Mouse (Mus musculus): ENCODE data around the gene Gm18596. TPM values are rescaled to one million over a fixed set of nuclear protein-coding genes. Genes with fewer than 3 reads are reported as not detected.
"Not testable (repeated sequence)": the region's sequence is repeated elsewhere in the genome, so short reads cannot be mapped to it uniquely, and the experiment has no call there.

Gene Gm18596
- polyA plus RNA-seq, 1 experiment from 2014 or later = not detected

- WGBS = 76% methylated on average over 8 of the region's 8 CpGs
- no peaks in the 10 kb centered on the region for H3K27me3 ChIP-seq (ENCODE audit: control insufficient read depth, insufficient read depth, low read length)
- no peaks in the 10 kb centered on the region for H3K9me3 ChIP-seq (ENCODE audit: control insufficient read depth, low read length)
- H3K27ac ChIP-seq (ENCODE audit: low read depth, low read length) = no peak overlapping the region
- H3K4me2 ChIP-seq (ENCODE audit: low read depth, low read length) = no peak overlapping the region
- no peak overlapping the region for H3K4me3 ChIP-seq (ENCODE audit: low read depth, low read length)
- H3K9ac ChIP-seq (replicated peaks; ENCODE audit: low read depth, low read length) = no peak overlapping the region
- no peak for ATAC-seq (ENCODE audit: low read depth)
- H3K4me1 ChIP-seq (ENCODE audit: control insufficient read depth, insufficient read depth, low read length) = no peaks in the 10 kb centered on the region
- H3K36me3 ChIP-seq (ENCODE audit: control insufficient read depth, insufficient read depth, low read length) = no peaks in the 10 kb centered on the region
Observed at GRCm38 (mm10) chr10:77724855-77725254, 17.6 kb downstream of the Gm18596 start.

- not testable (repeated sequence) for H3K27me3 ChIP-seq (ENCODE audit: control insufficient read depth, insufficient read depth, low read length); H3K9me3 ChIP-seq (ENCODE audit: control insufficient read depth, low read length); H3K36me3 ChIP-seq (ENCODE audit: control insufficient read depth, insufficient read depth, low read length); H3K4me1 ChIP-seq (ENCODE audit: control insufficient read depth, insufficient read depth, low read length); H3K4me3 ChIP-seq (ENCODE audit: low read depth, low read length); H3K9ac ChIP-seq (replicated peaks; ENCODE audit: low read depth, low read length); H3K4me2 ChIP-seq (ENCODE audit: low read depth, low read length); H3K27ac ChIP-seq (ENCODE audit: low read depth, low read length); ATAC-seq (ENCODE audit: low read depth)
- WGBS = 83% methylated on average over 1 of the region's 1 CpGs
Observed at GRCm38 (mm10) chr10:77720299-77720698, 22.1 kb downstream of the Gm18596 start, which contains the start of gene Krtap12-1. TSS of gene Krtap12-1 (plus strand) at chr10:77720599.

GRCm38 (mm10) chr10:77715507-77715906 lies 26.9 kb downstream of the Gm18596 start, which contains the start of gene Gm10142:
TSS of gene Gm10142 (plus strand) at chr10:77715807.
- Histone ChIP-seq H3K4me1 (ENCODE audit: control insufficient read depth, insufficient read depth, low read length) (no peaks in the 10 kb centered on the region), H3K4me2 (ENCODE audit: low read depth, low read length) (no peak within 1 kb of the TSS), H3K27me3 (ENCODE audit: control insufficient read depth, insufficient read depth, low read length) (no peaks in the 10 kb centered on the region), H3K4me3 (ENCODE audit: low read depth, low read length) (no peak within 1 kb of the TSS), H3K9ac (replicated peaks; ENCODE audit: low read depth, low read length) (no peak within 1 kb of the TSS), H3K9me3 (ENCODE audit: control insufficient read depth, low read length) (no peaks in the 10 kb centered on the region; the same call in 1 of the 2 replicates), H3K27ac (ENCODE audit: low read depth, low read length) (no peak within 1 kb of the TSS), H3K36me3 (ENCODE audit: control insufficient read depth, insufficient read depth, low read length) (no peaks in the 10 kb centered on the region)
- WGBS = 96% methylated on average over 1 of the region's 1 CpGs
- no peak for ATAC-seq (ENCODE audit: low read depth)

GRCm38 (mm10) chr10:77713734-77714133 lies 28.7 kb downstream of the Gm18596 start:
- H3K36me3 ChIP-seq (ENCODE audit: control insufficient read depth, insufficient read depth, low read length) = no peaks in the 10 kb centered on the region
- 67% methylated on average over 4 of the region's 4 CpGs for WGBS
- no peak overlapping the region for H3K9ac ChIP-seq (replicated peaks; ENCODE audit: low read depth, low read length)
- no peaks in the 10 kb centered on the region for H3K4me1 ChIP-seq (ENCODE audit: control insufficient read depth, insufficient read depth, low read length)
- no peak overlapping the region for H3K4me2 ChIP-seq (ENCODE audit: low read depth, low read length)
- H3K27ac ChIP-seq (ENCODE audit: low read depth, low read length) = no peak overlapping the region
- H3K27me3 ChIP-seq (ENCODE audit: control insufficient read depth, insufficient read depth, low read length) = no peaks in the 10 kb centered on the region
- H3K9me3 ChIP-seq (ENCODE audit: control insufficient read depth, low read length) = no peaks in the 10 kb centered on the region; the same call in 1 of the 2 replicates
- ATAC-seq (ENCODE audit: low read depth) = no peak
- no peak overlapping the region for H3K4me3 ChIP-seq (ENCODE audit: low read depth, low read length)

GRCm38 (mm10) chr10:77711157-77711556 lies 31.3 kb downstream of the Gm18596 start, which contains the start of gene Gm10024:
TSS of gene Gm10024 (plus strand) at chr10:77711457.
- not testable (repeated sequence) for ATAC-seq (ENCODE audit: low read depth); H3K9me3 ChIP-seq (ENCODE audit: control insufficient read depth, low read length); H3K4me1 ChIP-seq (ENCODE audit: control insufficient read depth, insufficient read depth, low read length); H3K27ac ChIP-seq (ENCODE audit: low read depth, low read length); H3K36me3 ChIP-seq (ENCODE audit: control insufficient read depth, insufficient read depth, low read length); H3K9ac ChIP-seq (replicated peaks; ENCODE audit: low read depth, low read length); H3K4me2 ChIP-seq (ENCODE audit: low read depth, low read length); H3K4me3 ChIP-seq (ENCODE audit: low read depth, low read length); H3K27me3 ChIP-seq (ENCODE audit: control insufficient read depth, insufficient read depth, low read length)

- no peak overlapping the region for H3K4me2 ChIP-seq (ENCODE audit: low read depth, low read length)
- no peaks in the 10 kb centered on the region for H3K36me3 ChIP-seq (ENCODE audit: control insufficient read depth, insufficient read depth, low read length)
- H3K4me1 ChIP-seq (ENCODE audit: control insufficient read depth, insufficient read depth, low read length) = no peaks in the 10 kb centered on the region
- WGBS = 83% methylated on average over 3 of the region's 3 CpGs
- H3K4me3 ChIP-seq (ENCODE audit: low read depth, low read length) = no peak overlapping the region
- no peaks in the 10 kb centered on the region; the same call in 1 of the 2 replicates for H3K9me3 ChIP-seq (ENCODE audit: control insufficient read depth, low read length)
- no peaks in the 10 kb centered on the region for H3K27me3 ChIP-seq (ENCODE audit: control insufficient read depth, insufficient read depth, low read length)
- no peak overlapping the region for H3K9ac ChIP-seq (replicated peaks; ENCODE audit: low read depth, low read length)
- H3K27ac ChIP-seq (ENCODE audit: low read depth, low read length) = no peak overlapping the region
- no peak for ATAC-seq (ENCODE audit: low read depth)
Observed at GRCm38 (mm10) chr10:77709831-77710230, 32.6 kb downstream of the Gm18596 start.

GRCm38 (mm10) chr10:77706326-77706725 lies 36.1 kb downstream of the Gm18596 start, which contains the start of gene Gm10272:
TSS of gene Gm10272 (plus strand) at chr10:77706626.
- Histone ChIP-seq H3K4me2 (ENCODE audit: low read depth, low read length) (no peak within 1 kb of the TSS), H3K4me1 (ENCODE audit: control insufficient read depth, insufficient read depth, low read length) (no peaks in the 10 kb centered on the region), H3K4me3 (ENCODE audit: low read depth, low read length) (no peak within 1 kb of the TSS), H3K27ac (ENCODE audit: low read depth, low read length) (no peak within 1 kb of the TSS), H3K9ac (replicated peaks; ENCODE audit: low read depth, low read length) (no peak within 1 kb of the TSS), H3K36me3 (ENCODE audit: control insufficient read depth, insufficient read depth, low read length) (no peaks in the 10 kb centered on the region), H3K9me3 (ENCODE audit: control insufficient read depth, low read length) (peaks cover 3% of the 10 kb centered on the region; the same call in 1 of the 2 replicates), H3K27me3 (ENCODE audit: control insufficient read depth, insufficient read depth, low read length) (no peaks in the 10 kb centered on the region)
- no peak for ATAC-seq (ENCODE audit: low read depth)
- 91% methylated on average over 1 of the region's 1 CpGs for WGBS

- no peak within 1 kb of the TSS for H3K9ac ChIP-seq (replicated peaks; ENCODE audit: low read depth, low read length)
- H3K4me3 ChIP-seq (ENCODE audit: low read depth, low read length) = no peak within 1 kb of the TSS
- no peaks in the 10 kb centered on the region for H3K36me3 ChIP-seq (ENCODE audit: control insufficient read depth, insufficient read depth, low read length)
- H3K27me3 ChIP-seq (ENCODE audit: control insufficient read depth, insufficient read depth, low read length) = no peaks in the 10 kb centered on the region
- no peak within 1 kb of the TSS for H3K27ac ChIP-seq (ENCODE audit: low read depth, low read length)
- ATAC-seq (ENCODE audit: low read depth) = no peak
- 42% methylated on average over 4 of the region's 4 CpGs for WGBS
- H3K9me3 ChIP-seq (ENCODE audit: control insufficient read depth, low read length) = no peaks in the 10 kb centered on the region
- H3K4me1 ChIP-seq (ENCODE audit: control insufficient read depth, insufficient read depth, low read length) = no peaks in the 10 kb centered on the region
- no peak within 1 kb of the TSS for H3K4me2 ChIP-seq (ENCODE audit: low read depth, low read length)
Observed at GRCm38 (mm10) chr10:77697133-77697532, 45.3 kb downstream of the Gm18596 start, which contains the start of gene Gm9508. TSS of gene Gm9508 (minus strand) at chr10:77697233.

Data from neural tube, embryonic 14.5 days (tissue).